Mouse (Mus musculus) midbrain, embryonic 14.5 days (tissue): Measurements from ENCODE around the gene Slc39a3. TPM values are rescaled to one million over a fixed set of nuclear protein-coding genes. Genes with fewer than 3 reads are reported as not detected.
A peak's percentile ranks its signal among the peaks of the same experiment; 100 is the strongest.

Source experiments
- ATAC-seq: fragments of 200-750 bp; cut with Nextera tagmentation; 2 replicates; pipeline ENCODE4 v1.8.0; 2017; ENCODE audit warnings: moderate number of reproducible peaks, moderate library complexity; ENCODE audit not compliant: low FRiP score, low TSS enrichment
- DNase-seq: peaks from one replicate; pipeline ENCODE4 v3.0.0-alpha.2; 2015
- H3K27ac ChIP-seq: fragments of 300-500 bp; sonication (generic); replicated peaks from 2 replicates; pipeline ENCODE4 v1.5.1; 2014; ENCODE audit warnings: mild to moderate bottlenecking, low read depth, low read length, moderate library complexity
- H3K27me3 ChIP-seq: fragments of 300-500 bp; sonication (generic); 2 replicates; pipeline ENCODE4 v1.6.1; 2014; ENCODE audit warnings: low read length, control low read depth, mixed read lengths; ENCODE audit not compliant: control insufficient read depth, insufficient read depth
- H3K36me3 ChIP-seq: fragments of 300-500 bp; sonication (generic); 2 replicates; pipeline ENCODE4 v1.6.1; 2014; ENCODE audit warnings: low read length, control low read depth; ENCODE audit not compliant: control insufficient read depth, insufficient read depth
- H3K4me1 ChIP-seq: fragments of 300-500 bp; sonication (generic); 2 replicates; pipeline ENCODE4 v1.6.1; 2014; ENCODE audit warnings: mild to moderate bottlenecking, antibody characterized with exemption, low read length, control low read depth; ENCODE audit not compliant: control insufficient read depth, insufficient read depth
- H3K4me2 ChIP-seq: fragments of 300-500 bp; sonication (generic); 2 replicates; pipeline ENCODE4 v1.6.1; 2014; ENCODE audit warnings: mild to moderate bottlenecking, low read length, moderate library complexity
- H3K4me3 ChIP-seq: fragments of 300-500 bp; sonication (generic); replicated peaks from 2 replicates; pipeline ENCODE4 v1.5.1; 2014; ENCODE audit warnings: low read depth, low read length
- H3K9ac ChIP-seq: fragments of 300-500 bp; sonication (generic); replicated peaks from 2 replicates; pipeline ENCODE4 v1.6.1; 2014; ENCODE audit warnings: mild to moderate bottlenecking, low read length, moderate library complexity
- H3K9me3 ChIP-seq: fragments of 300-500 bp; sonication (generic); 2 replicates; pipeline ENCODE4 v1.6.1; 2016; ENCODE audit warnings: low read length, control low read depth, mixed read lengths; ENCODE audit not compliant: control insufficient read depth
- WGBS: fragments of 180-500 bp; shearing (Covaris S2); extraction: QIAGEN DNeasy Blood & Tissue Kit; methylation state at CpG from one replicate; pipeline ENCODE4 v1.1.7; 2014; 5-methylcytosine and 5-hydroxymethylcytosine counted together
- polyA plus RNA-seq: library from polyadenylated mRNA; unstranded; fragments of >200 nt; fragmentation: Nextera tagmentation; extraction: Ambion mirVana; gene quantifications from 2 replicates; pipeline ENCODE4 v1.2.1, GENCODE M21; 2014

Gene Slc39a3
- polyA plus RNA-seq, 1 experiment from 2014 or later = 34.9 TPM

DNA sequence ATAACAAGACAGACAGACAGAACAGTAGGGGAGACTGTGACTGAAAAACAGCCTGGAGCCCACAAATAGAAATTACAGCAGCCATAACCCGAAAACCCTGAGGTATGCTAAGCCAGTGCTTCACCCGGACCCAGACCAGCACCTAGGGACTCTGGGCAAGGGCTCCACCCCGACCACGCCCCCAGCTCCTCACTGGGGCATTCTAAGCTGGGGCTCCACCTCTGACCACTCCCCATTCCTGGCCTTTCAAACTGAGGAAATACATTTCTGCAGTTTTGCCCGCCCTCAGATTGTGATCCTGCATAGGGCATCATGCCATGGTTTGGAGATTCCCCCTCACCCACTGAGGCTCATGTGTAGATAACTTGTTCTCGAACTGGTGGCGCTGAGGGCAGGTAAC lies 30.0 kb downstream of the Slc39a3 start:
- H3K4me2 ChIP-seq = no peak overlapping the region
- no peaks in the 10 kb centered on the region for H3K4me1 ChIP-seq
- H3K9me3 ChIP-seq = no peaks in the 10 kb centered on the region
- 38% methylated on average over 7 of the region's 7 CpGs for WGBS
- no peak overlapping the region for H3K27ac ChIP-seq
- no peaks in the 10 kb centered on the region for H3K27me3 ChIP-seq
- ATAC-seq (no peak), DNase-seq (no peak)
- no peak overlapping the region for H3K4me3 ChIP-seq
- H3K9ac ChIP-seq = no peak overlapping the region
- H3K36me3 ChIP-seq = no peaks in the 10 kb centered on the region

DNA sequence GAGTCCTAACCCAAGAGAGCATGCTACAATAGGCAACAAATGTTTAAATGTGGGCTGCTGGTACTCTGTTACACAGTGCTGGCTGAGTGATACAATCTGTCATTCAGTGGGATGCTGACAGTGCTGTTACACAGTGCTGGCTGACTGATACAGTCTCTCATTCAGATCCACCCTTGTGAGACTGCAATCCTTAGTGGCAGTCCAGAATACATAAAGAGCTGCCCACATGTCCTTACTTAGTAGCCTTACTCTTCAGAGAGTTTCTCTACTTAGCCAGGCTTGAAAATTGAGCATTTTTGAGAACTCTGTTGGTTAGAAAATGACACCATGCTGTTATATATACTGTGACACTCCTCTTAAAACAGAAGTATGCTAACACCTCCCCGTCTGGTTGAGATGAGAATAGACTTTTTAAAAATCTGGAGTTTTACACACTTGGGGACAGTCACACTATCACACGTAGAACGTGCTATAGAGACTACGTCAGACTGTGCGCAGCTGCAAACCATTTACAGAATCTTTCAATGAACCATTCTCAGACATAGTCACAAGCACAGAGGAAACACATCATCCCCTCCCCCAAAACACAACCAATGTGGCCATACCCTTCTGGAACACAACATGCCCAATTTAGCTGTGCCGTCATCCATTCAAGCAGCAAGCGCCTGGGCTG lies 31.1 kb downstream of the Slc39a3 start:
- DNase-seq (no peak), ATAC-seq (no peak)
- Histone ChIP-seq H3K9me3 (no peaks in the 10 kb centered on the region), H3K4me3 (no peak overlapping the region), H3K27ac (no peak overlapping the region), H3K4me2 (no peak overlapping the region), H3K4me1 (peaks cover 3% of the 10 kb centered on the region), H3K36me3 (no peaks in the 10 kb centered on the region), H3K9ac (no peak overlapping the region), H3K27me3 (no peaks in the 10 kb centered on the region)
- WGBS = 94% methylated on average over 7 of the region's 7 CpGs

DNA sequence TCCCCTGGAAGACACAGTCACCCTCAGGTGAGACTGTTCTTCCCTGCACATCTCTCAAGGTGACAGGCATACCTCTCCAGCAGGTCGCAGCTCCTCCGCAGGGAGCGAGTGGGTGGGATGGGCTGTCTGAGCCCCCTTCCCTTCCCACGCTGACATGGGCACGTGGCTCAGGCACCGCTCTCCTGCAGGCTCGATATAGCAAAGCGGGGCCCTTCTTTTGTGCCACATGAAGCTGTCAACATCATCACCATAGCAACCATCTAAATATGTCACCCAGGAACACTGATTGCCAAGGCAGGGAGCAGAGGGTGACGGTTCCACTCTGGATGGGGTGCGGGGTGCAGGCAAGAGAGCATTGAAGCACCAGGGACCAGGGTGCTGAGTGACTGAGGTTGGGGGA lies 36.1 kb downstream of the Slc39a3 start:
- Histone ChIP-seq H3K4me3 (no peak overlapping the region), H3K9ac (no peak overlapping the region), H3K4me1 (peaks cover 6% of the 10 kb centered on the region), H3K9me3 (no peaks in the 10 kb centered on the region), H3K27ac (no peak overlapping the region), H3K27me3 (no peaks in the 10 kb centered on the region), H3K4me2 (no peak overlapping the region), H3K36me3 (no peaks in the 10 kb centered on the region)
- WGBS = 24% methylated on average over 10 of the region's 10 CpGs
- ATAC-seq (no peak), DNase-seq (no peak)

DNA sequence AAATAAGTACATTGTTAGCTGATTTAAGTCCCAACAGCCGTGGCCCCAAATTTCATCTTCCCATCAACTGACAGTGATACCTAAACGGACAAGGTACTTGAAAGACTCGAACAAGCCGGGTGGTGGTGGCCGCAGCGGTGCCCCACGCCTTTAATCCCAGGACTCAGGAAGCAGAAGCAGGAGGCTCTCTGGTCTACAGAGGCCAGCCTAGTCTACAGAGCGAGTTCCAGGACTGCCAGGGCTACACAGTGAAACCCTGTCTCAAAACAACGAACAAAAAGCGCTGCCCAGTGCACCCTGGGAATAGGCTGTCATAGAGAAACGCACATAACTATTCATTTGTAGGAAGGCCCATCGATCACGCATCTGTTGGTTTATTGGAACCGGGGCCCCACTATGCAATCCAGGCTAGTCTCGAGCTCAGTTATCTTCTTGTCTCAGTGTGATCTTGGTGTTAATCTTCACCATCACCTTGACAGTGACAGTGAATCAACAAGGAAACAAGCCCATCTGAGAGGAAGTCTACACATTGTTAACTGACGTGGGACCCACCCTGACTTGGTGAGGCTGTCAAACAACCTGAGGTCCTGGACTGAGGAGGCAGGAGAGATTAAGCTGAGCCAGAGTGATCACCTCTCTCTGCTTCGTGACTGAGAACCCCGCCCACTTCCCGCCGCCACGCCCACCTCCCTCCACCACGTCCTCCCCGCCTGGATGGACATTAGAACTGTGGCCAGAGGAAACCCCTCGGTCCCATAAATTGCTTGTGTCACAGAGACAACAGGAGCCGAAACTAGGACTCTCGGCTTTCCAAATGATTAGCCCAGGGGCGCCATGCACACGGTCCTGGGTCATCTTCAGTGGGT lies 36.8 kb downstream of the Slc39a3 start:
- 52% methylated on average over 28 of the region's 28 CpGs for WGBS
- DNase-seq (no peak), ATAC-seq (no peak)
- H3K27ac ChIP-seq = no peak overlapping the region
- H3K9me3 ChIP-seq = no peaks in the 10 kb centered on the region
- H3K4me1 ChIP-seq = peaks cover 6% of the 10 kb centered on the region
- H3K36me3 ChIP-seq = no peaks in the 10 kb centered on the region
- H3K9ac ChIP-seq = 0 out of 2 replicates have a peak overlapping the region, but pooled peaks have one; percentile 0
- no peak overlapping the region for H3K4me3 ChIP-seq
- H3K27me3 ChIP-seq = no peaks in the 10 kb centered on the region
- H3K4me2 ChIP-seq = no peak overlapping the region

DNA sequence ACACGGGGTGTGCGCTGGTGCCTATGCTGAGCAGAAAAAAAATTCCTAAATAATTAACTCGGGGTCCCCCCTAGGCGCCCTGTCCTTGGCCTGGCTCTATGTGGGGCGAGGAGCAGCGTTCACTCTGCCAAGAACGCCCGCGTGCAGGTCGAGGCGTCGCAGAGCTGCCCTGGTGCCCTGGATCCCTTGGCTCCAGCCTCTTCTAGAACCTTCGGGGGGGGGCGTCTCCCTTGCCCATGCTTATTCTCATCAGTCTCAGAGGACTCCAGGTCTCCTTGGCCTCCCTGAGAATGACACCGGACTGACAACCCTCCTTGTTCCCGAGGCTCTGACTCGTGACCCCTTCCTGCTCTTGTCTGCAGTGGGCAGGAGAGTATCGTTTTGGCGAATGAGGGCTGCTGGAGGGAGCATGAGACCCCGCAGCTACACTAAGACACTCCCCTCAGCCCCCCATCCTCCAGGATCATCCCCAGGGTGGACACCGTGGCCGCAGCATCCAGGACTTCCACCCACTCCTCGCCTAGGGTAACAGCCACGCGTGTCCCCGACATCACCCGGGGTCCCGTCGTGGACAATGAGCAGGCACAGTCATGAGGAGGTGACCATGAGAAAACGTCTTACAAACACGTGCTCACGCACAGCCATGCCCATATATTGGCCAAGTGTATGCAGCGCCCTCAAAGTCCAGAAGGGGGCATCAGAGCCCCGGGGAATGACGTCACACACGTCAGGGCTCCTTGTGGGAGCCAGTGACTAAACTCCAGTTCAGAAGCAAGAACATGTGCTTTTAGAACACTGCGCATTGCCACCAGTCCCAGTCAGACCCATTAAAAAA lies 37.6 kb downstream of the Slc39a3 start:
- Histone ChIP-seq H3K4me2 (peak overlapping the region; percentile 34), H3K27ac (no peak overlapping the region), H3K9me3 (no peaks in the 10 kb centered on the region), H3K27me3 (no peaks in the 10 kb centered on the region), H3K36me3 (no peaks in the 10 kb centered on the region), H3K9ac (no peak overlapping the region), H3K4me1 (peaks cover 6% of the 10 kb centered on the region), H3K4me3 (no peak overlapping the region)
- WGBS = 32% methylated on average over 37 of the region's 37 CpGs
- DNase-seq (peak; percentile 91), ATAC-seq (peak; percentile 77)

DNA sequence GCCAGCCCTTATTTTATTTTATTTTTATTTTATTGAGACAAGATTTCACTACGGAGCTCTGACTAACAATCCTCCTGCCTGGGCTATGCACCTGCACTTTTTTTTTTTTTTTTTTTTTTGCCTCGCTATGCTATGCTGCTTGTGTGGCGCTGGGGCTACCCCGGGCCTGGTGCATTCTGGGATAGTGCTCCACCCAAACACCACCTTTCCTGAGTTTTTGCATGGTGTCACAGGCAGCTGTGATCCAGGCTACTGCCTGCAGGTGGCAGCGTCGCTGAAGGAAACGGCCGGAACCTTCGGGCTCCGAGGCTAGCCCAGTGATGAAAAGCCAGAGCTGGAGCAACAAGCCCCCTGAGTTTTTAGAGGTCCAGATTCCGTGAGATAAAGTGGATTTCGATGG lies 38.4 kb downstream of the Slc39a3 start:
- DNase-seq (peak; percentile 80), ATAC-seq (no peak)
- 17% methylated on average over 12 of the region's 12 CpGs for WGBS
- no peak overlapping the region for H3K27ac ChIP-seq
- peaks cover 6% of the 10 kb centered on the region for H3K4me1 ChIP-seq
- no peaks in the 10 kb centered on the region for H3K9me3 ChIP-seq
- H3K4me2 ChIP-seq = no peak overlapping the region
- no peak overlapping the region for H3K9ac ChIP-seq
- H3K36me3 ChIP-seq = no peaks in the 10 kb centered on the region
- no peaks in the 10 kb centered on the region for H3K27me3 ChIP-seq
- H3K4me3 ChIP-seq = no peak overlapping the region

DNA sequence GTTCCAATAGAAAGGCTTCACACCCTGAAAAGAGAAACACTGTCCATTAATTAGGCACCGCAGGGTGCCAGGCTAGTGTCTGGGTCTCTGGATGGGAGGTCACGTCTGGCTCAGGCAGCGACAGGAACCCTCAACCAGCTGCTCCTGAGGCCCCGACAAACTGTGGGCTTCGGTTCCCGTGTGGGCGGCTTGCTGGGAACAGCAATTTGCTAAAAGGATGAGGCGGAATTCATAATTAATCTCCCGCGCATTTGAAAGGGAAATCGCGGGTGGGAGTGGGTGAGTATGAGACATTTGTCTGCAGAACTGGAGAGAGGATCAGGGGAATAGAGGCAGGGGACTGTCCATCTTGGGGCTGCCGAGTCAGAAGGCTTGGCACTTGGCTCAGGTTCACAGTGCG lies 39.2 kb downstream of the Slc39a3 start:
- Histone ChIP-seq H3K27me3 (no peaks in the 10 kb centered on the region), H3K4me3 (no peak overlapping the region), H3K27ac (no peak overlapping the region), H3K4me2 (no peak overlapping the region), H3K9me3 (no peaks in the 10 kb centered on the region), H3K36me3 (no peaks in the 10 kb centered on the region), H3K9ac (peak overlapping the region; percentile 21; the same call in 1 of the 2 replicates), H3K4me1 (peaks cover 6% of the 10 kb centered on the region)
- DNase-seq (no peak), ATAC-seq (no peak)
- WGBS = 33% methylated on average over 14 of the region's 14 CpGs

DNA sequence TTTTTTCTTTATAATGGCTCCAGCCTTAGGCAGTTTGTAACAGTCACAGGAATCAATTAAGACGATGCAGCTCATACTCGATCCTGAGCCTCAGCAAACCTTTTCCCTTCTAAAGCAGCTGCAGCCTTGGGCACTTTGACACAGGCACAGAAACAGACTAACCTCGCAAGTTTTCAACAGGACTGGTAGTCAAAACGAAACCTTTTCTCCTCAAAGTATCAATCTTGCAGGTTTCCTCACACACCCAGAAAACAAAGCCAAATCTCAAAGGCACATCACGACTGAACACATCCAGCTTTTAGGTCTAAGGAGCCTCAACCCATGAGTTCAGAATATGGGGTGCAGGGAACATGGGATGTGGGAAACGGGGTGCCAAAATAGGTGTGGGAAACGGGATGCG lies 39.9 kb downstream of the Slc39a3 start:
- Histone ChIP-seq H3K27me3 (no peaks in the 10 kb centered on the region), H3K4me1 (peaks cover 6% of the 10 kb centered on the region), H3K4me2 (no peak overlapping the region), H3K9me3 (no peaks in the 10 kb centered on the region), H3K4me3 (no peak overlapping the region), H3K27ac (no peak overlapping the region), H3K36me3 (no peaks in the 10 kb centered on the region), H3K9ac (no peak overlapping the region)
- DNase-seq (no peak), ATAC-seq (no peak)
- 85% methylated on average over 8 of the region's 8 CpGs for WGBS
